Mouse (Mus musculus) adrenal gland, postnatal 36 days (tissue): ENCODE measurements around the gene Padi2. TPM values are rescaled to one million over a fixed set of nuclear protein-coding genes. Genes with fewer than 3 reads are reported as not detected.

Source experiments
- DNase-seq, 2 experiments: peaks; one replicate each; pipeline ENCODE4 v3.0.0; 2021; ENCODE audit warnings: mixed read lengths in 1 of 2
- total RNA-seq, 2 experiments: library from RNA; stranded (reverse); gene quantifications; 2 replicates each; pipeline ENCODE4 v1.2.3; 2021

Padi2 gene
- total RNA-seq, 2 experiments from 2014 or later: 0.76 to 10.4 TPM

GRCm38 (mm10) chr4:140986711-140987395, 80.7 kb downstream of the Padi2 start, which contains the start of gene Atp13a2:
TSS of gene Atp13a2 (plus strand) at chr4:140986873.
- peak; percentile 94 to 97 for DNase-seq

GRCm38 (mm10) chr4:140987476-140987875, 81.3 kb downstream of the Padi2 start:
- no peak for DNase-seq

- DNase-seq: no peak
Observed at GRCm38 (mm10) chr4:140988706-140989290, 82.7 kb downstream of the Padi2 start.

GRCm38 (mm10) chr4:140989447-140989846, 83.3 kb downstream of the Padi2 start:
- no peak for DNase-seq

GRCm38 (mm10) chr4:140992215-140992614, 86.1 kb downstream of the Padi2 start:
- no peak for DNase-seq

- no peak for DNase-seq
Observed at GRCm38 (mm10) chr4:140993846-140994245, 87.7 kb downstream of the Padi2 start.

- DNase-seq: no peak
Observed at GRCm38 (mm10) chr4:140995811-140996210, 89.7 kb downstream of the Padi2 start.

- DNase-seq: no peak
Observed at GRCm38 (mm10) chr4:140996812-140997211, 90.7 kb downstream of the Padi2 start.

Other genes starting within 250 kb of the Padi2 start
- gene Arhgef10l, start 240.3 kb upstream of the Padi2 start, total RNA-seq: 10 to 100 TPM; 11.9 to 17.7 TPM
- gene Rcc2, start 205.8 kb upstream of the Padi2 start, total RNA-seq: 10 to 100 TPM; 63.3 to 85.8 TPM
- not detected for gene Padi6, start 163.7 kb upstream of the Padi2 start, total RNA-seq
- gene Padi4, start 132.1 kb upstream of the Padi2 start, total RNA-seq: under 1 TPM; 0.23 to 0.63 TPM
- not detected for gene Padi3, start 95.7 kb upstream of the Padi2 start, total RNA-seq
- gene Padi1, start 60.6 kb upstream of the Padi2 start, total RNA-seq: not detected
- 100 to 1,000 TPM; 418 to 498 TPM for gene Sdhb, start 54.9 kb downstream of the Padi2 start, total RNA-seq
- gene Atp13a2, start 80.5 kb downstream of the Padi2 start, total RNA-seq: 10 to 100 TPM; 33.3 to 34.2 TPM
- 10 to 100 TPM in 1 of 2 experiments, 1 to 10 TPM in 1; 8.4 to 10.5 TPM for gene Mfap2, start 104.1 kb downstream of the Padi2 start, total RNA-seq
- 1 to 10 TPM; 5.5 to 5.8 TPM for gene Crocc, start 154.2 kb downstream of the Padi2 start, total RNA-seq
- gene Necap2, start 172.0 kb downstream of the Padi2 start, total RNA-seq: 10 to 100 TPM; 61.4 to 61.9 TPM
- not detected for gene Spata21, start 182.0 kb downstream of the Padi2 start, total RNA-seq
- 100 to 1,000 TPM; 110 to 123 TPM for gene Szrd1, start 233.4 kb downstream of the Padi2 start, total RNA-seq
- gene Fbxo42, start 241.6 kb downstream of the Padi2 start, total RNA-seq: 10 to 100 TPM; 20.4 to 21.6 TPM